Mouse (Mus musculus): ENCODE data around the gene Gm20924. TPM values are rescaled to one million over a fixed set of nuclear protein-coding genes. Genes with fewer than 3 reads are reported as not detected.

The Gm20924 gene
- not detected in 2 replicates for polyA plus RNA-seq (2012; rRNA removed)

DNA sequence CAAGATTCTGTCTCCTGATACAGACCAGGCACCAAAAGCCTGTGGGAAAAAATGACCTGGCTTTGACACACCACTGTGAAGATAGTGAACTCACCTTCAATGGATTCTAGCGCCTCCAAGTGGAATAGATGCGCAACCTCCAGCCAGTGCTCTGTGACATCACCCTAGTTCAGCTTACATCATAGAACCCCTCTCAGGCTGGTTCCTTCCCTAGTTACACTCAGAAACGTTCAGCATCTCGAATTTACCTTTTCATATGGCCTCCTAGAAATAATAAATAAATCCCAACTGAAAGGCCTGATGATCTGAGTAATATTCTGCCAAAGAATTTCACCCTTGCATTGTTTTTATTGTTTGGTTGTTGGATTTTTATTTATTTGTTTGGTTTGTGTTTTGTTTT, at the start of gene Gm20924:
Gene Gm20924, minus strand, starts transcription at position 101 of the 400 bp plus-strand sequence.

Other genes with a start within 250 kb of the Gm20924 start
- not detected in 2 replicates for gene Gm20736, start 170.2 kb upstream of the Gm20924 start, polyA plus RNA-seq (2012; rRNA removed)

Measured in central nervous system, embryonic 18 days (tissue).